ENCODE assay signal across 26 mouse cellular contexts in genomic region chr14:34033841-34034610, GRCm38 (mm10). TPM values are rescaled to one million over a fixed set of nuclear protein-coding genes. Genes with fewer than 3 reads are reported as not detected.
"Had no signal": no experiment of that assay in that cellular context is flagged by ENCODE, and none has a peak within 500 bp of the region (broad histone marks: within the 10 kb centered on the region; RNA-seq: fewer than 3 reads in every experiment).

No protein-coding gene starts in this region.

- H3K4me1 ChIP-seq: limb, embryonic 15.5 days; liver, embryonic 12.5 days; midbrain, embryonic 10.5 days; neural tube, embryonic 15.5 days had no signal

- H3K27ac ChIP-seq: kidney, postnatal 0 days; limb, embryonic 15.5 days; liver, embryonic 12.5 days; midbrain, embryonic 10.5 days; neural tube, embryonic 15.5 days had no signal

- H3K27me3 ChIP-seq: limb, embryonic 15.5 days; liver, embryonic 12.5 days; neural tube, embryonic 15.5 days had no signal

- H3K9ac ChIP-seq: limb, embryonic 15.5 days; liver, embryonic 12.5 days; lung, embryonic 14.5 days; neural tube, embryonic 15.5 days had no signal

- H3K4me2 ChIP-seq: limb, embryonic 15.5 days; liver, embryonic 12.5 days; lung, embryonic 14.5 days; neural tube, embryonic 15.5 days had no signal

- ATAC-seq: liver, embryonic 12.5 days had no signal

- H3K36me3 ChIP-seq: limb, embryonic 15.5 days; liver, embryonic 12.5 days; midbrain, embryonic 10.5 days; neural tube, embryonic 15.5 days had no signal

- H3K9me3 ChIP-seq: limb, embryonic 15.5 days; liver, embryonic 12.5 days; midbrain, embryonic 10.5 days; neural tube, embryonic 15.5 days had no signal

- H3K4me3 ChIP-seq: limb, embryonic 15.5 days; liver, embryonic 12.5 days; midbrain, embryonic 10.5 days; myocyte; neural tube, embryonic 15.5 days had no signal

- DNase-seq: kidney, postnatal 36 days; layer of hippocampus, adult 9-11 months; layer of hippocampus, postnatal 36 days; lung, embryonic 14.5 days; lung, postnatal 10 days; lung, postnatal 4 days; midbrain, embryonic 14.5 days; right cerebral cortex, adult 18-20 months; right cerebral cortex, postnatal 25 days; thymus, postnatal 36 days had no signal

RNA-seq across cellular contexts. Expression of gene Gm5460, which starts 17.5 kb away (rescaled TPM):
- total RNA-seq: layer of hippocampus, adult 18-20 months; layer of hippocampus, postnatal 36 days; left cerebral cortex, adult 8-10 months; left cerebral cortex, postnatal 25 days; megakaryocyte, adult 5-6 weeks had no signal
- polyA plus RNA-seq: kidney, postnatal 0 days; limb, embryonic 11.5 days; limb, embryonic 15.5 days; liver, embryonic 12.5 days; liver, embryonic 16.5 days; lung, embryonic 14.5 days; midbrain, embryonic 10.5 days; midbrain, embryonic 14.5 days; neural tube, embryonic 11.5 days; neural tube, embryonic 15.5 days; small intestine, adult 2 months; stomach, embryonic 16.5 days; thymus, postnatal 0 days had no signal

RNA-seq across cellular contexts. Expression of gene Antxrl, which starts 18.5 kb away (rescaled TPM):
- total RNA-seq: layer of hippocampus, adult 18-20 months; layer of hippocampus, postnatal 36 days; left cerebral cortex, adult 8-10 months; left cerebral cortex, postnatal 25 days; megakaryocyte, adult 5-6 weeks had no signal
- polyA plus RNA-seq: kidney, postnatal 0 days; limb, embryonic 11.5 days; limb, embryonic 15.5 days; liver, embryonic 12.5 days; liver, embryonic 16.5 days; lung, embryonic 14.5 days; midbrain, embryonic 10.5 days; midbrain, embryonic 14.5 days; neural tube, embryonic 11.5 days; neural tube, embryonic 15.5 days; small intestine, adult 2 months; stomach, embryonic 16.5 days; thymus, postnatal 0 days had no signal

RNA-seq across cellular contexts. Expression of gene Gm30083, which starts 19.0 kb away (rescaled TPM):
- total RNA-seq: layer of hippocampus, adult 18-20 months; layer of hippocampus, postnatal 36 days; left cerebral cortex, adult 8-10 months; left cerebral cortex, postnatal 25 days; megakaryocyte, adult 5-6 weeks had no signal
- polyA plus RNA-seq: kidney, postnatal 0 days; limb, embryonic 11.5 days; limb, embryonic 15.5 days; liver, embryonic 12.5 days; liver, embryonic 16.5 days; lung, embryonic 14.5 days; midbrain, embryonic 10.5 days; midbrain, embryonic 14.5 days; neural tube, embryonic 11.5 days; neural tube, embryonic 15.5 days; small intestine, adult 2 months; stomach, embryonic 16.5 days; thymus, postnatal 0 days had no signal

RNA-seq across cellular contexts. Expression of gene Anxa8, which starts 51.8 kb away (rescaled TPM):
- total RNA-seq: megakaryocyte, adult 5-6 weeks had no signal
- polyA plus RNA-seq: liver, embryonic 12.5 days; midbrain, embryonic 14.5 days had no signal

RNA-seq across cellular contexts. Expression of gene Zfp488, which starts 55.5 kb away (rescaled TPM):
- total RNA-seq: megakaryocyte, adult 5-6 weeks had no signal
- polyA plus RNA-seq: kidney, postnatal 0 days; liver, embryonic 16.5 days; myocyte; small intestine, adult 2 months; thymus, postnatal 0 days had no signal
